In the genomic region with DNA sequence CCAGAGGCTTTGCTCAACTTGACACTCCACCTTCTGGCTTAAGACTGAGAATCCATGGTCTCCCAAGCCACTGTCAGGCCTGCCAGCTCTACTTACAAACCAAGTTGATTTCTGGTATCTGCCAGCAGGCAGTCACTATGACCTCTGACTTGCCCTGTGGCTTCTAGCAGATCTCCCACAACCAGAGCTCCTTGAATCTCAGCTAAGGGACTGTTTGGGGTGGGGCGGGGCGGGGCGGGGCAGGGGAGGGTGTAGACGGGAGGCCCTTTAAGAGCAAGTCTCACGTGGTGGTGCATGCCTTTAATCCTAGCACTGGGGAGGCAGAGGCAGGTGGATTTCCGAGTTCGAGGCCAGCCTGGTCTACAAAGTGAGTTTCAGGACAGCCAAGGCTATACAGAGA, we compare ENCODE assay signal across 36 mouse cellular contexts. TPM values are rescaled to one million over a fixed set of nuclear protein-coding genes. Genes with fewer than 3 reads are reported as not detected.
DNase-seq lines count a peak whose midpoint lies in the region; ATAC-seq and TF ChIP-seq lines count a peak whose summit lies in the region.
"Had no signal": no experiment of that assay in that cellular context is flagged by ENCODE, and none has a peak within 500 bp of the region (broad histone marks: within the 10 kb centered on the region; RNA-seq: fewer than 3 reads in every experiment).

No protein-coding gene starts in this region.

- no peaks in the 10 kb centered on the region for H3K9me3 ChIP-seq in MEL (replicated peaks; ENCODE audit: insufficient read depth, low read length)
- no peaks in the 10 kb centered on the region for H3K9me3 ChIP-seq in hindbrain, embryonic 11.5 days (ENCODE audit: control insufficient read depth, low read length)
- H3K9me3 ChIP-seq in midbrain, embryonic 13.5 days = no peaks in the 10 kb centered on the region
- H3K9me3 ChIP-seq: embryonic facial prominence, embryonic 10.5 days; embryonic facial prominence, embryonic 13.5 days; forebrain, embryonic 12.5 days; forebrain, embryonic 15.5 days; hindbrain, embryonic 13.5 days had no signal

- TF ChIP-seq EP300 in MEL (IDR thresholded peaks at IDR 0.05; ENCODE audit: low read depth in 1 of 2, low read length in 2 of 2) = no peak

- no peak for ATAC-seq in hindbrain, embryonic 11.5 days (ENCODE audit: low FRiP score)
- ATAC-seq in midbrain, embryonic 13.5 days = no peak
- ATAC-seq: activated CD4-positive, CD25-positive, alpha-beta regulatory T cell, adult 4 months; forebrain, embryonic 15.5 days; hindbrain, embryonic 16.5 days; intestine, embryonic 16.5 days; Patski had no signal

- H3K36me3 ChIP-seq in testis, adult 2 months (ENCODE audit: control insufficient read depth, insufficient read depth, low read length) = no peaks in the 10 kb centered on the region
- no peaks in the 10 kb centered on the region; a peak in 1 of 4 replicates for H3K36me3 ChIP-seq in MEL (ENCODE audit: control insufficient read depth in 1 of 2, insufficient read depth in 2 of 2, low read length in 2 of 2)
- H3K36me3 ChIP-seq in hindbrain, embryonic 11.5 days (ENCODE audit: control insufficient read depth, insufficient read depth, low read length) = no peaks in the 10 kb centered on the region
- no peaks in the 10 kb centered on the region for H3K36me3 ChIP-seq in midbrain, embryonic 13.5 days
- H3K36me3 ChIP-seq: embryonic facial prominence, embryonic 13.5 days; forebrain, embryonic 12.5 days; forebrain, embryonic 15.5 days; hindbrain, embryonic 13.5 days had no signal

- no peak overlapping the region for H3K4me2 ChIP-seq in hindbrain, embryonic 11.5 days (replicated peaks; ENCODE audit: low read depth, low read length)
- no peak overlapping the region for H3K4me2 ChIP-seq in midbrain, embryonic 13.5 days (replicated peaks)
- H3K4me2 ChIP-seq: embryonic facial prominence, embryonic 13.5 days; forebrain, embryonic 12.5 days; forebrain, embryonic 15.5 days; heart, embryonic 11.5 days; hindbrain, embryonic 13.5 days had no signal

- no peak overlapping the region for H3K9ac ChIP-seq in MEL (ENCODE audit: control insufficient read depth, low read depth, low read length, poor library complexity, severe bottlenecking)
- no peak overlapping the region for H3K9ac ChIP-seq in hindbrain, embryonic 11.5 days (ENCODE audit: low read depth, low read length)
- H3K9ac ChIP-seq in midbrain, embryonic 13.5 days (replicated peaks) = no peak overlapping the region
- H3K9ac ChIP-seq: embryonic facial prominence, embryonic 13.5 days; forebrain, embryonic 12.5 days; forebrain, embryonic 15.5 days; hindbrain, embryonic 13.5 days had no signal

- no peaks in the 10 kb centered on the region for H3K79me2 ChIP-seq in MEL (ENCODE audit: control insufficient read depth, insufficient read depth, low read length, poor library complexity)

- peak overlapping the region; percentile 52 for H3K4me3 ChIP-seq in testis, adult 2 months (ENCODE audit: control insufficient read depth, low read depth, low read length)
- H3K4me3 ChIP-seq in MEL (ENCODE audit: control insufficient read depth in 1 of 2, insufficient read depth in 1 of 2, low read depth in 2 of 2, low read length in 2 of 2) = no peak overlapping the region
- no peak overlapping the region for H3K4me3 ChIP-seq in hindbrain, embryonic 11.5 days (ENCODE audit: low read depth, low read length)
- no peak overlapping the region for H3K4me3 ChIP-seq in midbrain, embryonic 13.5 days (replicated peaks)
- H3K4me3 ChIP-seq: embryonic facial prominence, embryonic 10.5 days; embryonic facial prominence, embryonic 13.5 days; erythroblast, embryonic 14.5 days; forebrain, embryonic 12.5 days; forebrain, embryonic 15.5 days; hindbrain, embryonic 13.5 days had no signal

- TF ChIP-seq RAD21 in MEL (IDR thresholded peaks at IDR 0.05; ENCODE audit: low read depth, low read length) = no peak

- 75% methylated on average over 7 of the region's 7 CpGs for WGBS in hindbrain, embryonic 11.5 days
- 81% methylated on average over 7 of the region's 7 CpGs for WGBS in midbrain, embryonic 13.5 days

- no peak overlapping the region for H3K27ac ChIP-seq in testis, adult 2 months (ENCODE audit: control insufficient read depth, insufficient read depth, low read depth, low read length)
- H3K27ac ChIP-seq in MEL (ENCODE audit: control insufficient read depth, low read depth, low read length) = no peak overlapping the region
- no peak overlapping the region for H3K27ac ChIP-seq in hindbrain, embryonic 11.5 days (ENCODE audit: low read depth, low read length)
- H3K27ac ChIP-seq in midbrain, embryonic 13.5 days = no peak overlapping the region
- H3K27ac ChIP-seq: embryonic facial prominence, embryonic 10.5 days; embryonic facial prominence, embryonic 13.5 days; forebrain, embryonic 12.5 days; forebrain, embryonic 15.5 days; hindbrain, embryonic 13.5 days had no signal

- H3K4me1 ChIP-seq in testis, adult 2 months (ENCODE audit: control insufficient read depth, insufficient read depth, low read length) = no peaks in the 10 kb centered on the region
- H3K4me1 ChIP-seq in MEL (ENCODE audit: control insufficient read depth in 1 of 2, insufficient read depth in 2 of 2, low read length in 2 of 2) = no peaks in the 10 kb centered on the region
- no peaks in the 10 kb centered on the region for H3K4me1 ChIP-seq in hindbrain, embryonic 11.5 days (replicated peaks; ENCODE audit: control insufficient read depth, insufficient read depth, low read length)
- no peaks in the 10 kb centered on the region for H3K4me1 ChIP-seq in midbrain, embryonic 13.5 days (replicated peaks)
- H3K4me1 ChIP-seq: embryonic facial prominence, embryonic 10.5 days; embryonic facial prominence, embryonic 13.5 days; forebrain, embryonic 12.5 days; forebrain, embryonic 15.5 days; hindbrain, embryonic 13.5 days had no signal

- DNase-seq in testis, postnatal 14 days (ENCODE audit: low spot score) = no peak
- peak; percentile 30 for DNase-seq in MEL (ENCODE audit: low read depth, low spot score)
- DNase-seq in c-Kit-negative CD71-positive TER-119-positive erythroid progenitor cells, embryonic 14.5 days (ENCODE audit: low read depth, low spot score) = peak; percentile 19
- no peak for DNase-seq in hindbrain, embryonic 11.5 days (ENCODE audit: low spot score)
- DNase-seq in left cerebral cortex, adult 8-10 months (ENCODE audit: low spot score in 2 of 2) = no peak
- DNase-seq: adrenal gland, adult 8-10 months; adrenal gland, postnatal 25 days; cerebellum, adult 11-12 months; cerebellum, adult 8-10 months; cerebellum, postnatal 10 days; cerebellum, postnatal 36 days; embryo, embryonic 11 days; gastrocnemius, postnatal 36 days; heart, adult 11 months; kidney, adult 2 months had no signal

- no peak for TF ChIP-seq CTCF in testis, adult 2 months (IDR thresholded peaks at IDR 0.05; ENCODE audit: control insufficient read depth, insufficient read depth, insufficient replicate concordance, low read depth, low read length)
- TF ChIP-seq CTCF in MEL (IDR thresholded peaks at IDR 0.05 in 2 of 3, conservative IDR thresholded peaks at IDR 0.05 in 1 of 3; ENCODE audit: control insufficient read depth in 1 of 3, insufficient read depth in 1 of 3, low read depth in 2 of 3, low read length in 3 of 3, poor library complexity in 1 of 3, severe bottlenecking in 1 of 3) = no peak

- no peak for TF ChIP-seq POLR2A in testis, adult 2 months (IDR thresholded peaks at IDR 0.05; ENCODE audit: control insufficient read depth, low read depth, low read length)
- no peak for TF ChIP-seq POLR2A in MEL (IDR thresholded peaks at IDR 0.05; ENCODE audit: control insufficient read depth in 1 of 2, insufficient read depth in 1 of 2, low read depth in 1 of 2, low read length in 2 of 2, poor library complexity in 1 of 2)

- H3K27me3 ChIP-seq in testis, adult 2 months (ENCODE audit: control insufficient read depth, insufficient read depth, low read length) = no peaks in the 10 kb centered on the region
- no peaks in the 10 kb centered on the region; a peak in 1 of 4 replicates for H3K27me3 ChIP-seq in MEL (ENCODE audit: control insufficient read depth in 1 of 2, insufficient read depth in 2 of 2, low read length in 2 of 2)
- no peaks in the 10 kb centered on the region; the same call in 1 of the 2 replicates for H3K27me3 ChIP-seq in hindbrain, embryonic 11.5 days (ENCODE audit: control insufficient read depth, insufficient read depth, low read length)
- no peaks in the 10 kb centered on the region for H3K27me3 ChIP-seq in midbrain, embryonic 13.5 days
- H3K27me3 ChIP-seq: embryonic facial prominence, embryonic 13.5 days; forebrain, embryonic 12.5 days; forebrain, embryonic 15.5 days; hindbrain, embryonic 13.5 days; Patski had no signal

TF ChIP-seq in MEL, 35 proteins besides CTCF, POLR2A, EP300 and RAD21 (continues in another document):
- TF ChIP-seq ZKSCAN1 (IDR thresholded peaks at IDR 0.05; ENCODE audit: low read depth, low read length) = no peak
- TF ChIP-seq MAX (IDR thresholded peaks at IDR 0.05; ENCODE audit: low read length) = no peak
- no peak for TF ChIP-seq SMC3 (IDR thresholded peaks at IDR 0.05; ENCODE audit: low read depth, low read length)
- no peak for TF ChIP-seq ZMIZ1 (IDR thresholded peaks at IDR 0.05; ENCODE audit: low read depth, low read length)

RNA-seq across cellular contexts. Expression of gene Padi6, which starts 9.6 kb away (rescaled TPM):
- 11.0 and 11.8 TPM in 2 replicates for polyA plus RNA-seq in testis, adult 2 months (2012; rRNA removed)
- not detected in 2 replicates for total RNA-seq in MEL (2012; rRNA removed)
- not detected for polyA plus RNA-seq in MEL (2012; ENCODE audit: insufficient read depth in 1 of 2, insufficient read length in 2 of 2, low read depth in 1 of 2, low replicate concordance in 2 of 2, missing spikeins in 1 of 2)
- 0.13 TPM in 1 of 2 replicates, not detected in the other for polyA plus RNA-seq in hindbrain, embryonic 11.5 days (2014; fragmentation: Nextera tagmentation; extraction: Ambion mirVana)
- 0.08 TPM in 1 of 2 replicates, not detected in the other for polyA plus RNA-seq in midbrain, embryonic 13.5 days (2015; fragmentation: Nextera tagmentation; extraction: Ambion mirVana)
- total RNA-seq in left cerebral cortex, adult 8-10 months (2022) = under 1 TPM in 3 of 4 experiments, not detected in 1; 0.18 to 0.80 (median 0.20) TPM
- total RNA-seq: adrenal gland, adult 8-10 months; CH12.LX; gastrocnemius, adult 8-10 months; gastrocnemius, postnatal 36 days; heart, adult 8-10 months; heart, postnatal 25 days; hematopoietic stem cell, adult 5-6 weeks had no signal
- polyA plus RNA-seq: activated CD4-positive, CD25-positive, alpha-beta regulatory T cell, adult 4 months; brain, embryonic 14.5 days; embryonic facial prominence, embryonic 10.5 days; embryonic facial prominence, embryonic 13.5 days; erythroblast, embryonic 14.5 days; forebrain, embryonic 12.5 days; heart, embryonic 11.5 days; heart, embryonic 14.5 days; heart, postnatal 0 days; hindbrain, embryonic 13.5 days; hindbrain, embryonic 16.5 days; kidney, adult 2 months; Patski had no signal

RNA-seq across cellular contexts. Expression of gene Rcc2, which starts 32.5 kb away (rescaled TPM):
- polyA plus RNA-seq in testis, adult 2 months (2012; rRNA removed) = 30.0 and 32.1 TPM in 2 replicates
- 267 and 270 TPM in 2 replicates for total RNA-seq in MEL (2012; rRNA removed)
- 100 to 1,000 TPM; 254 to 427 TPM for polyA plus RNA-seq in MEL (2012; ENCODE audit: insufficient read depth in 1 of 2, insufficient read length in 2 of 2, low read depth in 1 of 2, low replicate concordance in 2 of 2, missing spikeins in 1 of 2)
- 44.3 and 59.6 TPM in 2 replicates for polyA plus RNA-seq in hindbrain, embryonic 11.5 days (2014; fragmentation: Nextera tagmentation; extraction: Ambion mirVana)
- polyA plus RNA-seq in midbrain, embryonic 13.5 days (2015; fragmentation: Nextera tagmentation; extraction: Ambion mirVana) = 23.6 and 26.3 TPM in 2 replicates
- 10 to 100 TPM; 82.4 to 85.0 (median 84.4) TPM for total RNA-seq in left cerebral cortex, adult 8-10 months (2022)

RNA-seq across cellular contexts. Expression of gene Padi4, which starts 41.2 kb away (rescaled TPM):
- polyA plus RNA-seq in testis, adult 2 months (2012; rRNA removed) = 0.61 and 0.87 TPM in 2 replicates
- total RNA-seq in MEL (2012; rRNA removed) = not detected in 2 replicates
- polyA plus RNA-seq in MEL (2012; ENCODE audit: insufficient read depth in 1 of 2, insufficient read length in 2 of 2, low read depth in 1 of 2, low replicate concordance in 2 of 2, missing spikeins in 1 of 2) = not detected
- polyA plus RNA-seq in hindbrain, embryonic 11.5 days (2014; fragmentation: Nextera tagmentation; extraction: Ambion mirVana) = 0.25 and 0.37 TPM in 2 replicates
- polyA plus RNA-seq in midbrain, embryonic 13.5 days (2015; fragmentation: Nextera tagmentation; extraction: Ambion mirVana) = 0.19 TPM in 2 replicates
- total RNA-seq in left cerebral cortex, adult 8-10 months (2022) = 1 to 10 TPM in 1 of 4 experiments, not detected in 3; 1.6 TPM
- total RNA-seq: CH12.LX; gastrocnemius, adult 8-10 months had no signal
- polyA plus RNA-seq: embryonic facial prominence, embryonic 13.5 days; erythroblast, embryonic 14.5 days had no signal

Comparison
In these comparisons a context has a peak if more than half of its experiments do, and no peak if none do; other contexts are left out.
1. DNase-seq: peak in MEL (single experiment) and c-Kit-negative CD71-positive TER-119-positive erythroid progenitor cells, embryonic 14.5 days (single experiment); none in testis, postnatal 14 days (single experiment), hindbrain, embryonic 11.5 days (single experiment) and left cerebral cortex, adult 8-10 months (0 of 2).
2. RNA of gene Padi6, which starts 9.6 kb away (polyA plus RNA-seq): 11.0 to 11.8 TPM in testis, adult 2 months; 0.08 TPM in midbrain, embryonic 13.5 days, 0.13 TPM in hindbrain, embryonic 11.5 days and not detected in MEL; every median in the first group is over 10 times any median in the second.